Mouse (Mus musculus) kidney, adult 18-20 months (tissue): ENCODE data around the gene Zfp14.

Experiments used
- DNase-seq: peaks from one replicate; pipeline ENCODE4 v3.0.0; 2021

The Zfp14 gene

GRCm38 (mm10) chr7:30027331-30027730 lies 23.8 kb downstream of the Zfp14 start:
- DNase-seq = no peak

DNA sequence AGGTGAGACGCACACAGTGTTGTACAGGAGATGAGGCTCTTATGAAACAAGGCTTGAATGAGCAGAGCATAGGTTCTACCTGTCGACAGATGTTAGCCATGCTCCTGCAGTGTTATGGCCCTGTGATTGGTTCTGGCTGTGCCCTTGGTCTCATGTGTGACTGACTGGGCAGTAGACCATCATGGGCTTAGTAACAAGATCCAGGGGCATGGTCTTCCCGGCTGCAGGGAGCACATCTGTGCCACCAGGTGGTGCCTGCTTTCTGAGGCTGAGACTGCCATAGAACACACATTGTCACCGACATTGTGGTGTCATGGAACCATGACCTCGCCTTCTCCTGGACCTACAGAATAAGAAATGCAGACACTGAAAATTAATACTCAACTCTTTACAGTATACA lies 25.8 kb downstream of the Zfp14 start:
- DNase-seq = no peak

DNA sequence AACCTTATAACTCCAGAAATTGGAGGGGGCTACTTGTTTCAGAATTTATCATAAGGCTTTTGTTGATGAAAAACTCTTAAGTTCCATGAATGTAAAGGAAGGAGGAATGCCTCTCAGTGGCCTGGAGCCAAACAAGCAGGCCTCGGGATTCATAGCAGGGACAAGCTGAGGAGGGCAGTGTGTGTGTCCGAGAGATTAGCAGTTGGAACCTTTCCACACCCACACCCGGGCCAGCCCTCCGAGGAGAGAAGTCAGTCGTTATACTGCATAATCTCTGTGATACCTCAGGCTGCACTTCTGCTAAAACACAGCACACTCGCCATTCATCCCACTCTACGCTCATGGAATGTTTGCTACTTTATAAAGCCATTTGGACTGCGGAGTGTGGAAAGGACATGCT lies 27.4 kb downstream of the Zfp14 start:
- DNase-seq = no peak

DNA sequence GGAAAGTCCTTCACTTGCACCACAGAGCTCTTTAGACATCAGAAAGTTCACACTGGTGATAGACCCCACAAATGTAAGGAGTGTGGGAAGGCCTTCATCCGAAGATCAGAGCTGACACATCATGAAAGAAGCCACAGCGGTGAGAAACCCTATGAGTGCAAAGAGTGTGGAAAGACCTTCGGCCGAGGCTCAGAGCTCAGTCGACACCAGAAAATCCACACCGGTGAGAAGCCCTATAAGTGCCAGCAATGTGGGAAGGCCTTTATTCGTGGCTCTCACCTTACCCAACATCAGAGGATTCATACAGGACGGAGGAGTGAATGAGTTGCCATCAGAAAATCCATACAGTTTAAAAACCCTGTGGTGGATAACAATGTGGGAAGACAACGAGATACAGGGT lies 27.9 kb downstream of the Zfp14 start:
- DNase-seq = no peak

DNA sequence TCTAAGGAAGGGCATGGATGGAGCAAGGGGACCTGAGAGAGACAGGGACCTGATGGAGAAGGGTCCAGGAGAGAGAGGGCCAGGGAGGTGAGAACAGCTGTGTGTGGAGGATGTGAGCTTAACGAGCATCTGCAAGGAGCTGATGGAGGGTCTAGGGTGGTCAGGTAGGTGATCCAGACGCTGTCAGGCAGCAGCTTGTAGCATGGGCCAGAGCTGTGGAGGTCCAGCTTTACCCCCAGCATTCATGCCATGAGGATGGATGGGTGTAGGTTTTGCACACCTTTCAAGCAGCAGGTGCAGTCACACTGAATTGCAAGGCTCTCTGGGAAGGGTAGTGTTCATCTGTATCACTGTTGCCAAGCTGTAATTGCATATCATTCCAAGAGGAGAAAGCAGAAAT lies 31.6 kb downstream of the Zfp14 start:
- no peak for DNase-seq

GRCm38 (mm10) chr7:30017226-30017625 lies 34.0 kb downstream of the Zfp14 start:
- DNase-seq = no peak

DNA sequence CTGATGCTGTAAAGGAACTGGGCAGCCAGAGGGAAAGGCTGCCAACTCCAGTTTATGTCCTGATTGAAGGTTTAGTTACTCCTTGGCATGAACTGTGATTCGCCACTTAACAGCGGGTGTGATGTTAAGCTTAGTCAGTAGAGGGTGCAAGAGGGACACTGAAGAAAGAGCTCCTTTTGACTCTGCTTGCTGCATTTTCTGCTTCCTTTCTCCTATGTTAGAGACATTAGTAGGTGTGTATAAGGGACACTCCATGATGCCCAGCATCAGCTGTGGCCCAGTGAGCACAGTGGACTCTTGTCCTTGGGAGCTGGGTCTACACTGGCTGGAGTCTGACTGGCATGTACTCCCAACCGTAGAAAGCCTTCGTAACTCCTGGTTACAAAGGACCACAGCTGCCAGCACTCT lies 38.2 kb downstream of the Zfp14 start:
- DNase-seq = peak; percentile 43

DNA sequence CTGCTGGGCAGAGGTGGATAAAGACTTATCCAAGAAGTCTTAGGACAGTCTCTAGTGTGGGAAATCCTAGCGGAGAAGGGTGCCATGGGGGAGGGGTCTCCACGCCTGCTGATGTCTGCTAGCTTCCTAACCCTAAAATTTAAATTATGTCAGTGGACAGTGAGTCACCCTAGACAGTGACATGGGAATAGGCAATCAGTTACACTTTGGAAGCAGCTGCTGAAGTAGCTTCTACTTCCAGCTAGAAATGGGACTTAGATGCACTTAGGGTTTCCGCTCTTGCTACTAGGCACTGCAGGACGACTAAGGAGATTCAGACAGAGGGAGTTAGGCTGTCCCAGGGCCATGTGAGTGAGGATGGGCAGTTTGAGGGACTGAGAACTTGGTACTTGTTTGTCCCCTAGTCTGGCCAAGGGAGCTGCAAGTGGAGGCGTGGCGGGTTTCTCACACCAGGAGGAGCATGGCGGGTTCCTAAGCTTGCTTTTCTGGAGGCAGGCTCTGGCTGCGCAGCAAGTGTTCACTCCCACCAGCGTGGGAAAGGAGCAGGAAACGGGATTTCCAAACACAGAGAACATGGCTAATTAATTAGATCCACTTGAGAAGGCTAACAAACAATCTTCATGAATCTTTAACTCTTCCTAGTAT lies 40.5 kb downstream of the Zfp14 start:
- no peak for DNase-seq

- peak; percentile 34 for DNase-seq
Measured at GRCm38 (mm10) chr7:30009321-30010085, 41.7 kb downstream of the Zfp14 start.

DNA sequence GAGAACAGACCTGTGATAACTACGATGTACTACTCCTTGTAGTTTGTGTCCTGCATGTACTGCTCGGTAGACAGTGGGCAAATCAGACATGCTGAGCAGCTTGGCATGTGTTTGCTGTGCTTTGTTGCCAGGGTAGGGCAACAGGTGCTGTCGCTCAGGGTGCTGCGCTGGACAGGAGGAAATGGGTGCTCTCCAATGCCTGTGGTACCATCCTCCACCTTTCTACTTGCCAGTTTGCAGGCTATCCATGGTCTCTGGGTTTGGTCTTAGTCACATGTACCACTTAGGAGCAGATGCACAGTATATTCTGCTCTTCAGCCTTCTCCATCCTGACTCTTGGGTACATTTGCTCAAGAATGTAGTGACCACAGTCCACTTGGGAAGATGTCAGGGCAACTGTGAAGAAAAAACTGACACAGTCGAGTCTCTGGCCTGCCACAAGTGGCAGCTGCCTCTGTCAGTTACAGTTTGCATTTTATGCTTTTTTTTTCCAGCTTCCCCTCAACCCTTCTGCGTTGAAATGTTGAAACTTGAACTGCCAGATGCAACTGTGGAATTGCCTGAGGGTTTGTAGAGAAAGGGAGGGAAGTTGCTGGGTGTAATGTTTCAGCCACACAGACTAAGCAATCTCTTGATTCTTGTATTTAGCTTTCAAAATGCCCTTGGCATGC lies 43.0 kb downstream of the Zfp14 start:
- no peak for DNase-seq

- DNase-seq = no peak
Measured at GRCm38 (mm10) chr7:30007601-30008000, 43.6 kb downstream of the Zfp14 start.

GRCm38 (mm10) chr7:30000601-30001000 lies 50.6 kb downstream of the Zfp14 start:
- DNase-seq = no peak

- DNase-seq = no peak
Measured at GRCm38 (mm10) chr7:29995134-29995533, 56.0 kb downstream of the Zfp14 start.

DNA sequence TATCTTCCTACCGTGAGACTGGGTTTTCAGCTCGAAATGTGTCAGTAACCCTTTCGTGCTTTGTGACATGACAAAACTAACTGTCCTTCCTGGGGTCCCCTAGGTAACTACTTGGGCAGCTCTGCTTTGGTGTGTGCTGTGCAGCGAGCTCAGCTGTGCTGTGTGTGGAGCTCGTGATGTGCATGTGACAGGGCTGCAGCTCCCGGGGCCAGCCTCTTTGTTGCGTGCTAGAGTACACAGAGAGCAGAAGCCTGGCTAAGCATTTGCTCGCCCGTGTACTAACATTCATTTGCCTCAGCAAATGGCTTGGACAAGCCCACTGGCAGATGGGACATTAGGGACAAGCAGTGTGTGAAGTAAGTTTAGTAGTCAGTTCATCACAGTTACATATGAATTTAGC lies 57.8 kb downstream of the Zfp14 start:
- no peak for DNase-seq

DNA sequence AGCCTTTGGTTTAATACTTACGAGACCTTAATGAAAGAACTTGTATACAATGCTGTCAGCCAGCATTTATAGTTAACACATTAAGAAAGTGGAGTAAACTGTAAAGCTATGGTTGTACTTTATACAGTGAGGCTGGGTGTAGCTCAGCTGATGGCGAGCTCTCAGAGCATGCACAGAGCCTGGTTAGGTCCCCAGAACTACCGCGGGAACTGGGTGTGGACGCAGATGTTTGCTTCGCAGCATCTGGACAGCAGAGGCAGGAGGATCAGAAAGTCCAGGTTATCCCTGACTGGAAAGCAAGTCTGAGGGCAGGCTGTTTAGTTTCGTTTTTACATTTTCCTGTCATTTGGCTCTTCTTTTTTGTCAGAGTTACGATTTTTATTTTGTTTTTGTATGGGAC lies 58.5 kb downstream of the Zfp14 start:
- no peak for DNase-seq

DNA sequence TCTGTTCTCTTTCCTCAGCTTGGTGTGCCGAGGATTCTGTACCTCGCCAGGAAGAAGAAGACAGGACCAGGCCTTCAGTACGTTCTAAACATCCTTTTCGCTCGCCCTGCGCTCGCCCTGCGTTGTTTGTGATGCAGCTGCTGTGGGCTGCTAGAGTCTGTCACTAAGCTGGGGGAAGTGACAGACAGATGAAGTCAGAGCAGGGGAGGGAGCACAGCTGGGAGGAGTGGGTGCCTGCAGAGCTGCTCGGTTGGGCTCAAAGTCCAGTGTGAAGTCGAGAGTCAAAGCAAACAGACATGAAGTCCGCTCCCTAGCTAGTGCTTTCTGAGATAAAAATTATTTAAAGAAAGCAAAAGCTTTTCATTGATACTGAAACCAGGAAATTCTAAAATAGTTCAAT lies 62.1 kb downstream of the Zfp14 start:
- peak; percentile 27 for DNase-seq

- DNase-seq = no peak
Measured at GRCm38 (mm10) chr7:29987551-29987950, 63.6 kb downstream of the Zfp14 start.
